Mouse (Mus musculus) brown adipose tissue, adult 24 weeks (tissue): Measurements from ENCODE around the gene Prtn3. TPM values are rescaled to one million over a fixed set of nuclear protein-coding genes. Genes with fewer than 3 reads are reported as not detected.

Source experiments
- H3K27ac ChIP-seq: fragments of 200-500 bp; replicated peaks from 2 replicates; pipeline ENCODE4 v1.5.1; 2012; ENCODE audit warnings: low read depth, mild to moderate bottlenecking, low read length
- H3K4me1 ChIP-seq: fragments of 200-500 bp; 2 replicates; pipeline ENCODE4 v1.6.1; 2012; ENCODE audit warnings: low read length, mixed read lengths; ENCODE audit not compliant: control insufficient read depth, insufficient read depth, insufficient read length
- H3K4me3 ChIP-seq: fragments of 200-500 bp; 2 replicates; pipeline ENCODE4 v1.5.1; 2012; ENCODE audit warnings: low read depth, mild to moderate bottlenecking, low read length, moderate library complexity; ENCODE audit not compliant: insufficient read depth
- polyA plus RNA-seq: library from polyadenylated mRNA; stranded (reverse); fragments of >200 nt; gene quantifications from 2 replicates; pipeline ENCODE4 v1.2.4, GENCODE M21; 2012; ENCODE audit not compliant: missing spikeins, insufficient read depth, insufficient read length

Prtn3 gene
- polyA plus RNA-seq, 1 experiment = 1.7 TPM

GRCm38 (mm10) chr10:79932736-79933135, 58.5 kb downstream of the Prtn3 start:
- Histone ChIP-seq H3K4me1 (peaks cover 42% of the 10 kb centered on the region), H3K27ac (no peak overlapping the region)

More at GRCm38 (mm10) chr10:79932736-79933135, 58.5 kb downstream of the Prtn3 start:
- H3K4me3 ChIP-seq = no peak overlapping the region

Other genes starting within 250 kb of the Prtn3 start
- 0.92 and 1.7 TPM in 2 replicates for gene Shc2, start 236.6 kb upstream of the Prtn3 start, polyA plus RNA-seq
- 1.2 TPM in 1 of 2 replicates, not detected in the other for gene Odf3l2, start 228.7 kb upstream of the Prtn3 start, polyA plus RNA-seq
- gene Madcam1, start 209.9 kb upstream of the Prtn3 start, polyA plus RNA-seq = not detected in 2 replicates
- 17.0 and 17.6 TPM in 2 replicates for gene Tpgs1, start 205.1 kb upstream of the Prtn3 start, polyA plus RNA-seq
- gene Cdc34, start 192.3 kb upstream of the Prtn3 start, polyA plus RNA-seq = 181 and 274 TPM in 2 replicates
- not detected in 2 replicates for gene Gzmm, start 185.5 kb upstream of the Prtn3 start, polyA plus RNA-seq
- 495 and 669 TPM in 2 replicates for gene Bsg, start 170.0 kb upstream of the Prtn3 start, polyA plus RNA-seq
- 0.52 TPM in 1 of 2 replicates, not detected in the other for gene Hcn2, start 157.8 kb upstream of the Prtn3 start, polyA plus RNA-seq
- gene Polrmt, start 127.9 kb upstream of the Prtn3 start, polyA plus RNA-seq = 20.1 and 32.1 TPM in 2 replicates
- not detected in 2 replicates for gene Fgf22, start 119.4 kb upstream of the Prtn3 start, polyA plus RNA-seq
- 23.3 and 27.2 TPM in 2 replicates for gene Rnf126, start 107.5 kb upstream of the Prtn3 start, polyA plus RNA-seq
- gene Fstl3, start 97.2 kb upstream of the Prtn3 start, polyA plus RNA-seq = 0.96 and 1.3 TPM in 2 replicates
- gene Prss57, start 83.5 kb upstream of the Prtn3 start, polyA plus RNA-seq = not detected in 2 replicates
- gene Palm, start 80.9 kb upstream of the Prtn3 start, polyA plus RNA-seq = 12.4 and 18.7 TPM in 2 replicates
- gene Misp, start 53.5 kb upstream of the Prtn3 start, polyA plus RNA-seq = not detected in 2 replicates
- 45.6 and 50.5 TPM in 2 replicates for gene Ptbp1, start 20.0 kb upstream of the Prtn3 start, polyA plus RNA-seq
- gene Plppr3, start 158 bp downstream of the Prtn3 start, polyA plus RNA-seq = 1.3 TPM in 1 of 2 replicates, not detected in the other
- gene Elane, start 11.8 kb downstream of the Prtn3 start, polyA plus RNA-seq = not detected in 2 replicates
- gene Cfd, start 16.4 kb downstream of the Prtn3 start, polyA plus RNA-seq = 1,172 and 3,758 TPM in 2 replicates
- 11.2 and 12.9 TPM in 2 replicates for gene Med16, start 34.4 kb downstream of the Prtn3 start, polyA plus RNA-seq
- not detected in 2 replicates for gene Gm26602, start 36.4 kb downstream of the Prtn3 start, polyA plus RNA-seq
- 0.38 and 0.63 TPM in 2 replicates for gene Kiss1r, start 42.5 kb downstream of the Prtn3 start, polyA plus RNA-seq
- 55.0 and 60.7 TPM in 2 replicates for gene R3hdm4, start 46.7 kb downstream of the Prtn3 start, polyA plus RNA-seq
- gene Arid3a, start 52.6 kb downstream of the Prtn3 start, polyA plus RNA-seq = 1.3 and 2.9 TPM in 2 replicates
- 25.6 and 44.7 TPM in 2 replicates for gene Wdr18, start 85.7 kb downstream of the Prtn3 start, polyA plus RNA-seq
- gene Grin3b, start 96.2 kb downstream of the Prtn3 start, polyA plus RNA-seq = not detected in 2 replicates
- 69.8 and 75.4 TPM in 2 replicates for gene Tmem259, start 109.9 kb downstream of the Prtn3 start, polyA plus RNA-seq
- gene Cnn2, start 114.1 kb downstream of the Prtn3 start, polyA plus RNA-seq = 6.4 and 10.3 TPM in 2 replicates
- 5.1 and 5.4 TPM in 2 replicates for gene Abca7, start 122.0 kb downstream of the Prtn3 start, polyA plus RNA-seq
- 1.8 and 2.6 TPM in 2 replicates for gene Arhgap45, start 142.2 kb downstream of the Prtn3 start, polyA plus RNA-seq
- 78.3 and 85.8 TPM in 2 replicates for gene Polr2e, start 165.3 kb downstream of the Prtn3 start, polyA plus RNA-seq
- gene Gpx4, start 172.7 kb downstream of the Prtn3 start, polyA plus RNA-seq = 2,282 and 3,621 TPM in 2 replicates
- gene Sbno2, start 231.1 kb downstream of the Prtn3 start, polyA plus RNA-seq = 14.3 and 16.2 TPM in 2 replicates
- 113 and 121 TPM in 2 replicates for gene Stk11, start 241.3 kb downstream of the Prtn3 start, polyA plus RNA-seq